Mouse (Mus musculus) embryonic fibroblast, embryonic 13.5 days (primary cell): ENCODE data around the gene Nup88.

Experiments
- CTCF ChIP-seq: IDR thresholded peaks from 2 replicates; pipeline ENCODE4 v1.5.1; 2011; ENCODE audit warnings: mild to moderate bottlenecking, control low read depth, low read length, moderate library complexity, borderline replicate concordance; ENCODE audit not compliant: insufficient read depth
- POLR2A ChIP-seq: IDR thresholded peaks from 2 replicates; pipeline ENCODE4 v1.6.1; 2011; ENCODE audit warnings: low read depth, mild to moderate bottlenecking, control low read depth, low read length, moderate library complexity

DNA sequence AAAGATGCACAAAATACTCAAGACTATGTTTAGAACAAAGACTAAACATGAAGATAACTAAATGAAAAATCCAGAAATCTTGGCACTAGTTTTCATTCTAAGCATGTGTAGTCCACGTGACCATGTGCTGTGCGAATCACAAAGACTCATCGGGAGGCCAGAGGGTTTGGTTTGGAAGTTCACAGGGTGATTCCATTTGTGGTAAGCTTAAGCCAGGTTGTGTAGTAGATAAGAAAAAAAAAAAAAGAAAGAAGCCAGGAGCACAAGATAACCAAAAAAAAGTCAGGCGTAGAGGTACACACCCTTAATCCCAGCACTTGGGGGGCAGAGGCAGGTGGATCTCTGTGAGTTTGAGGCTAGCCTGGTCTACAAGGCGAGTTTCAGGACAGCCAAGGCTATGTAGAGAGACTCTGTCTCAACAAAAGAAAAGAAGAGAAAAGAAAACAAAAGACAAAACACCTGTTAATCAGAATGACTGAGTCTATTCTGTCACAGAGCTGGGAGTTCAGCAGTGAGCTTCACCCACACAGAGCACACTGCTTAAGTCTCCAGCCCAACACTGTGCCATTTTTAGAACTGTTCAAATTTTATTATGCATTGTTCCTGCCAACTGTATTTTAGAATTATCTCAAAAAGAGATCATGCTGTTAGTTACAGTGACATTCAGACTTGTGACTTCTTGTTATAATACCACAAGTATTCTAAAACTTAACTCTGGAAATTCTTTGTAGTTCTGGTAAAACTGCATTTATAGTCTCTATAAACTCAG is 8.8 kb downstream of the Nup88 start:
- TF ChIP-seq CTCF (no peak), POLR2A (no peak)
